Mouse (Mus musculus) cortical plate, adult 2 months (tissue): ENCODE results near the gene Zbtb16.

Experiments
- CTCF ChIP-seq: fragments of 200-500 bp; IDR thresholded peaks from 2 replicates; pipeline ENCODE4 v1.5.1; 2011; ENCODE audit warnings: mild to moderate bottlenecking, control low read depth, low read length; ENCODE audit not compliant: insufficient read depth; ENCODE audit errors: extremely low read depth
- POLR2A ChIP-seq: fragments of 200-500 bp; IDR thresholded peaks from 2 replicates; pipeline ENCODE4 v1.6.1; 2011; ENCODE audit warnings: mild to moderate bottlenecking, low read length, control low read depth; ENCODE audit not compliant: insufficient read depth; ENCODE audit errors: extremely low read depth

- TF ChIP-seq POLR2A, result no peak
- peak; percentile 73 for TF ChIP-seq CTCF
Measured at GRCm38 (mm10) chr9:48618589-48618988, 217.4 kb downstream of the Zbtb16 start.
